In the genomic region with DNA sequence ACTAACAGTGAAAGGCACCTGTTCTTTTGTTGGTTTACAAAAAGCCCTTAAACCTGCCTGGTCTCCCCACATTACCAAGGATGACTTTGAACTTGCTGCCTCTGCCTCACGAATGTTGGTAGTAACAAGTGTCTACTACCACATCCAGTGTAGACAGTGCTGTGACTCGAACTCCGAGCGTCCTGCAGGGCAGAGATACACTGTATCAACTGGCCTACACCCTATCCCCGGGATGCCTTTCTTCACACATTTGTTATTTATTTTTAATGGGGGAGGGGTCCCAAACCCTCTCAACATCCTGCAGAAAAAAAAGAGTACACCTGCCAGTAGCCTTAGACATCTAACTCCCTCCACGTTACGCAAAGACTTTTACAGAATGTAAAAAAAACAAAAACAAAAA, we compare ENCODE assay signal across 8 mouse cellular contexts. TPM values are rescaled to one million over a fixed set of nuclear protein-coding genes. Genes with fewer than 3 reads are reported as not detected.
DNase-seq lines count a peak whose midpoint lies in the region; ATAC-seq lines count a peak whose summit lies in the region.

No protein-coding gene starts in this region.

- peaks cover 6% of the 10 kb centered on the region; the same call in 1 of the 2 replicates for H3K36me3 ChIP-seq in heart, embryonic 11.5 days (ENCODE audit: control insufficient read depth, insufficient read depth, low read length)
- H3K36me3 ChIP-seq in forebrain, embryonic 11.5 days (ENCODE audit: control insufficient read depth, insufficient read depth, low read length), result peaks cover 4% of the 10 kb centered on the region; the same call in 1 of the 2 replicates
- H3K36me3 ChIP-seq in liver, embryonic 13.5 days, result peaks cover 29% of the 10 kb centered on the region

- peak overlapping the region; percentile 68 for H3K4me2 ChIP-seq in heart, embryonic 11.5 days
- H3K4me2 ChIP-seq in forebrain, embryonic 11.5 days (ENCODE audit: low read depth, low read length, severe bottlenecking), result peak overlapping the region; percentile 72
- H3K4me2 ChIP-seq in liver, embryonic 13.5 days, result peak overlapping the region; percentile 93

- H3K9me3 ChIP-seq in heart, embryonic 11.5 days (replicated peaks; ENCODE audit: control insufficient read depth, low read length), result no peaks in the 10 kb centered on the region
- no peaks in the 10 kb centered on the region for H3K9me3 ChIP-seq in forebrain, embryonic 11.5 days (ENCODE audit: control insufficient read depth, low read length)
- no peaks in the 10 kb centered on the region for H3K9me3 ChIP-seq in liver, embryonic 13.5 days (replicated peaks)

- ATAC-seq in heart, embryonic 11.5 days (replicated peaks; ENCODE audit: insufficient number of reproducible peaks, low FRiP score, low TSS enrichment), result no peak
- ATAC-seq in CD4-positive, CD25-positive, alpha-beta regulatory T cell, adult 4 months, result peak; percentile 25
- ATAC-seq in forebrain, embryonic 11.5 days (replicated peaks; ENCODE audit: low FRiP score), result peak; percentile 52; the same call in 1 of the 2 replicates
- ATAC-seq in liver, embryonic 13.5 days (ENCODE audit: low read depth), result peak; percentile 46; the same call in 1 of the 2 replicates
- no peak for ATAC-seq in monocyte, adult 5-6 weeks (replicated peaks; ENCODE audit: insufficient number of reproducible peaks, low FRiP score, low TSS enrichment, poor library complexity, severe bottlenecking)

- H3K4me3 ChIP-seq in heart, embryonic 11.5 days (ENCODE audit: low read depth, low read length), result peak overlapping the region; percentile 59
- H3K4me3 ChIP-seq in forebrain, embryonic 11.5 days (ENCODE audit: low read depth, low read length), result peak overlapping the region; percentile 72
- H3K4me3 ChIP-seq in liver, embryonic 13.5 days (replicated peaks), result peak overlapping the region; percentile 78

- H3K4me1 ChIP-seq in heart, embryonic 11.5 days (ENCODE audit: control insufficient read depth, insufficient read depth, low read length), result peaks cover 3% of the 10 kb centered on the region; the same call in 1 of the 2 replicates
- H3K4me1 ChIP-seq in forebrain, embryonic 11.5 days (replicated peaks; ENCODE audit: control insufficient read depth, insufficient read depth, low read length), result peaks cover 8% of the 10 kb centered on the region; the same call in 1 of the 2 replicates
- peaks cover 30% of the 10 kb centered on the region for H3K4me1 ChIP-seq in liver, embryonic 13.5 days (replicated peaks)

- 6% methylated on average over 7 of the region's 7 CpGs for WGBS in heart, embryonic 11.5 days (ENCODE audit: insufficient replicate concordance)
- 8% methylated on average over 7 of the region's 7 CpGs for WGBS in forebrain, embryonic 11.5 days
- whole genome bisulfite sequencing in liver, embryonic 13.5 days (ENCODE audit: insufficient replicate concordance), result 3% methylated on average over 7 of the region's 7 CpGs

- DNase-seq in heart, postnatal 10 days, result no peak
- no peak for DNase-seq in forebrain, embryonic 11.5 days (ENCODE audit: low spot score)
- DNase-seq in liver, embryonic 13.5 days, result no peak
- no peak for DNase-seq in adipocyte (ENCODE audit: low spot score)
- DNase-seq in layer of hippocampus, postnatal 36 days, result no peak

- H3K27me3 ChIP-seq in heart, embryonic 11.5 days (ENCODE audit: control insufficient read depth, insufficient read depth, low read length), result no peaks in the 10 kb centered on the region
- H3K27me3 ChIP-seq in forebrain, embryonic 11.5 days (ENCODE audit: control insufficient read depth, insufficient read depth, low read length), result no peaks in the 10 kb centered on the region
- H3K27me3 ChIP-seq in liver, embryonic 13.5 days, result no peaks in the 10 kb centered on the region

- H3K9ac ChIP-seq in heart, embryonic 11.5 days (ENCODE audit: low read depth, low read length), result no peak overlapping the region; the same call in 1 of the 2 replicates
- H3K9ac ChIP-seq in forebrain, embryonic 11.5 days (ENCODE audit: low read length), result peak overlapping the region; percentile 84
- peak overlapping the region; percentile 84 for H3K9ac ChIP-seq in liver, embryonic 13.5 days

- H3K27ac ChIP-seq in heart, embryonic 11.5 days (ENCODE audit: low read depth, low read length), result no peak overlapping the region
- peak overlapping the region; percentile 90 for H3K27ac ChIP-seq in forebrain, embryonic 11.5 days (ENCODE audit: low read depth, low read length)
- H3K27ac ChIP-seq in liver, embryonic 13.5 days, result peak overlapping the region; percentile 84; the same call in 1 of the 2 replicates

- intact Hi-C loops in heart, postnatal 10 days (cut with DNase I), result no loop called here

RNA-seq across cellular contexts. Expression of gene Pcgf6, which starts 0.9 kb away (rescaled TPM):
- 12.7 and 14.9 TPM in 2 replicates for polyA plus RNA-seq in heart, embryonic 11.5 days (2014; fragmentation: Nextera tagmentation; extraction: Ambion mirVana)
- 1 to 10 TPM; 3.3 to 3.6 TPM for total RNA-seq in heart, postnatal 10 days (2021)
- 1 to 10 TPM; 7.4 to 8.9 TPM for polyA plus RNA-seq in CD4-positive, CD25-positive, alpha-beta regulatory T cell, adult 4 months (2017; shearing (Covaris generic))
- 35.1 and 37.3 TPM in 2 replicates for polyA plus RNA-seq in forebrain, embryonic 11.5 days (2014; fragmentation: Nextera tagmentation; extraction: Ambion mirVana)
- 11.3 and 13.7 TPM in 2 replicates for polyA plus RNA-seq in liver, embryonic 13.5 days (2015; fragmentation: Nextera tagmentation; extraction: Ambion mirVana)
- total RNA-seq in monocyte, adult 5-6 weeks (2017), result 0.95 to 5.7 TPM (median 1.7 TPM) in 3 replicates
- 10 to 100 TPM; 21.3 to 24.6 TPM for total RNA-seq in layer of hippocampus, postnatal 36 days (2021)

RNA-seq across cellular contexts. Expression of gene Taf5, which starts 17.7 kb away (rescaled TPM):
- polyA plus RNA-seq in heart, embryonic 11.5 days (2014; fragmentation: Nextera tagmentation; extraction: Ambion mirVana), result 5.5 and 6.2 TPM in 2 replicates
- 1 to 10 TPM; 3.1 to 4.3 TPM for total RNA-seq in heart, postnatal 10 days (2021)
- 1 to 10 TPM; 2.0 to 2.8 TPM for polyA plus RNA-seq in CD4-positive, CD25-positive, alpha-beta regulatory T cell, adult 4 months (2017; shearing (Covaris generic))
- 10.6 and 11.8 TPM in 2 replicates for polyA plus RNA-seq in forebrain, embryonic 11.5 days (2014; fragmentation: Nextera tagmentation; extraction: Ambion mirVana)
- polyA plus RNA-seq in liver, embryonic 13.5 days (2015; fragmentation: Nextera tagmentation; extraction: Ambion mirVana), result 4.3 TPM in 2 replicates
- 15.5 to 23.5 TPM (median 20.1 TPM) in 3 replicates for total RNA-seq in monocyte, adult 5-6 weeks (2017)
- total RNA-seq in layer of hippocampus, postnatal 36 days (2021), result 1 to 10 TPM; 5.6 to 6.5 TPM

RNA-seq across cellular contexts. Expression of gene Nt5c2, which starts 34.9 kb away (rescaled TPM):
- 80.7 and 82.3 TPM in 2 replicates for polyA plus RNA-seq in heart, embryonic 11.5 days (2014; fragmentation: Nextera tagmentation; extraction: Ambion mirVana)
- total RNA-seq in heart, postnatal 10 days (2021), result 100 to 1,000 TPM; 107 to 127 TPM
- 10 to 100 TPM; 38.0 to 42.2 TPM for polyA plus RNA-seq in CD4-positive, CD25-positive, alpha-beta regulatory T cell, adult 4 months (2017; shearing (Covaris generic))
- polyA plus RNA-seq in forebrain, embryonic 11.5 days (2014; fragmentation: Nextera tagmentation; extraction: Ambion mirVana), result 71.8 and 77.9 TPM in 2 replicates
- 61.0 and 69.1 TPM in 2 replicates for polyA plus RNA-seq in liver, embryonic 13.5 days (2015; fragmentation: Nextera tagmentation; extraction: Ambion mirVana)
- total RNA-seq in monocyte, adult 5-6 weeks (2017), result 45.4 to 63.8 TPM (median 58.6 TPM) in 3 replicates
- 10 to 100 TPM; 69.8 to 84.2 TPM for total RNA-seq in layer of hippocampus, postnatal 36 days (2021)

RNA-seq across cellular contexts. Expression of gene Ina, which starts 35.3 kb away (rescaled TPM):
- 0.43 and 0.73 TPM in 2 replicates for polyA plus RNA-seq in heart, embryonic 11.5 days (2014; fragmentation: Nextera tagmentation; extraction: Ambion mirVana)
- not detected for total RNA-seq in heart, postnatal 10 days (2021)
- not detected for polyA plus RNA-seq in CD4-positive, CD25-positive, alpha-beta regulatory T cell, adult 4 months (2017; shearing (Covaris generic))
- polyA plus RNA-seq in forebrain, embryonic 11.5 days (2014; fragmentation: Nextera tagmentation; extraction: Ambion mirVana), result 102 and 110 TPM in 2 replicates
- 0.58 and 0.71 TPM in 2 replicates for polyA plus RNA-seq in liver, embryonic 13.5 days (2015; fragmentation: Nextera tagmentation; extraction: Ambion mirVana)
- total RNA-seq in monocyte, adult 5-6 weeks (2017), result not detected in 3 replicates
- total RNA-seq in layer of hippocampus, postnatal 36 days (2021), result 100 to 1,000 TPM; 183 to 189 TPM

RNA-seq across cellular contexts. Expression of gene Usmg5, which starts 40.6 kb away (rescaled TPM):
- polyA plus RNA-seq in heart, embryonic 11.5 days (2014; fragmentation: Nextera tagmentation; extraction: Ambion mirVana), result 2,024 and 2,054 TPM in 2 replicates
- 1,000 to 10,000 TPM; 1,998 to 2,037 TPM for total RNA-seq in heart, postnatal 10 days (2021)
- 100 to 1,000 TPM; 175 to 307 TPM for polyA plus RNA-seq in CD4-positive, CD25-positive, alpha-beta regulatory T cell, adult 4 months (2017; shearing (Covaris generic))
- polyA plus RNA-seq in forebrain, embryonic 11.5 days (2014; fragmentation: Nextera tagmentation; extraction: Ambion mirVana), result 944 and 1,025 TPM in 2 replicates
- 965 and 1,062 TPM in 2 replicates for polyA plus RNA-seq in liver, embryonic 13.5 days (2015; fragmentation: Nextera tagmentation; extraction: Ambion mirVana)
- 231 to 250 TPM (median 231 TPM) in 3 replicates for total RNA-seq in monocyte, adult 5-6 weeks (2017)
- 100 to 1,000 TPM; 819 to 918 TPM for total RNA-seq in layer of hippocampus, postnatal 36 days (2021)

Comparison
In these comparisons a context has a peak if more than half of its experiments do, and no peak if none do; other contexts are left out.
1. ATAC-seq: peak in CD4-positive, CD25-positive, alpha-beta regulatory T cell, adult 4 months (single experiment), forebrain, embryonic 11.5 days (single experiment) and liver, embryonic 13.5 days (single experiment); none in heart, embryonic 11.5 days (single experiment) and monocyte, adult 5-6 weeks (single experiment).
2. Peak in every context shown above with its lines, with median percentiles within 50 percentile points of each other: H3K4me2 ChIP-seq and H3K4me3 ChIP-seq.